Mouse (Mus musculus) megakaryocyte-erythroid progenitor cell, adult 5-6 weeks (primary cell): ENCODE measurements around the gene Naglu. TPM values are rescaled to one million over a fixed set of nuclear protein-coding genes. Genes with fewer than 3 reads are reported as not detected.

Experiments
- ATAC-seq: replicated peaks from 2 replicates; pipeline ENCODE4 v1.8.0; 2016; ENCODE audit warnings: mild to moderate bottlenecking, inconsistent platforms; ENCODE audit not compliant: severe bottlenecking, poor library complexity, low FRiP score, low TSS enrichment
- total RNA-seq, 2 experiments: library from RNA; stranded (forward) in 1 of 2; stranded (reverse) in 1 of 2; fragments of 200-1000, 215-1000 nt in 1 of 2; fragments of >200 nt in 1 of 2; fragmentation: Nextera tagmentation in 1 of 2; gene quantifications; 2 replicates each; pipeline ENCODE4 v1.2.3; 2014 to 2017

Gene Naglu
- total RNA-seq, 2 experiments from 2014 or later, result 1.5 to 3.1 TPM

DNA sequence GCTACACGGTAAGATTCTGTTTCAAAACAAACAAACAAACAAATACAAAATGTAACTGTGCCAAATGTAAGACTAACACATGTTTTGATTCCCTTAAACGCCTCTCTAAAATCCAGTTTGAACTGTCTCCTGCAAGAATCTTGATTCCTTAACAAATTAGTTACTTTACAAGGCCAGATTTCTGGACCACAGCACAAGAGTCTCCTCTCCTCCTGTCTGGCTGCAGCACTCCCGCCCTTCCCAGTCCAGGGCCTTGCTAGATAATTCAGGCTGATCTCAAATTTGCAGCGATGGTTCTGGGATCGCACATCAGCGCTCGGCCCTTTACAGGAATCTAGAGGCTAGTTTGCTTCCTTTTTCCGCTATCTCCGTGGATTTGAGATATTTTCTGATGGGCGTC is 11.8 kb downstream of the Naglu start:
- no peak for ATAC-seq

- ATAC-seq, result peak; percentile 62
Measured at GRCm38 (mm10) chr11:101082208-101083082, 12.6 kb downstream of the Naglu start, which contains the start of gene Coasy. Coasy (plus strand) TSS chr11:101082565.

- ATAC-seq, result no peak
Measured at GRCm38 (mm10) chr11:101083083-101083697, 13.4 kb downstream of the Naglu start.

DNA sequence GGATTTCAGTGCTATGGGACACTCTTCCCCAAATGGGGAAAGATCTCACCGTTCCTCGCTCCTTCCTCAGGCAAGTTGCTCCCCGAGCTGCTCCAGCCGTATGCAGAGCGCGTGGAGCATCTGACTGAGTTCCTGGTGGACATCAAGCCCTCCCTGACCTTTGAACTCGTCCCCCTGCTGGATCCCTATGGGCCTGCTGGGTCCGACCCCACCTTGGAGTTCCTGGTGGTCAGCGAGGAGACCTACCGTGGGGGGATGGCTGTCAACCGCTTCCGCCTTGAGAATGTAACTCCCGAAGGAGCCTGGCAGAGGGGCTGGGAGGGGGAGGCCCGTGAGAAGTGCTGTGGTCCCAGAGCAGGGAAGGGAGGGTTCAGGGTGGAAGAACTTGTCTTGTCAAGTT is 14.4 kb downstream of the Naglu start:
- no peak for ATAC-seq

- no peak for ATAC-seq
Measured at GRCm38 (mm10) chr11:101084811-101085210, 15.0 kb downstream of the Naglu start.

GRCm38 (mm10) chr11:101085617-101086322 is 16.0 kb downstream of the Naglu start:
- no peak for ATAC-seq

DNA sequence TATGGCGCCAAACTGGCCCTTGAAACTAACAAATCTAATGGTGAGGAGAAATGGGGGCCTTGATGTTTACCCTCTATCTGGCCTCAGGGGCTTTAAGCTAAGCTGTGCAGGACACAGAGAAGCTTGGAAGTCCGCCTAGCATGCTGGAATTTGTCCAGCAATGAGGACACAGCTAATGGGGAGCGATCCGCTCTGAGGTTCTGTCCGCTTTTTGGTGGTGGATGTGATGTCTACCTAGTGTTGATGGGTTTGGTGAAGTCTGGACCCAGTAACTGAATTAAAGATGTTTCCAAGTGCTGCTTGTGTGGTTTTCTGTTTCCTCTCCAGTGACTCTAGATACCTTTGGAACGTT is 16.5 kb downstream of the Naglu start:
- ATAC-seq, result no peak

DNA sequence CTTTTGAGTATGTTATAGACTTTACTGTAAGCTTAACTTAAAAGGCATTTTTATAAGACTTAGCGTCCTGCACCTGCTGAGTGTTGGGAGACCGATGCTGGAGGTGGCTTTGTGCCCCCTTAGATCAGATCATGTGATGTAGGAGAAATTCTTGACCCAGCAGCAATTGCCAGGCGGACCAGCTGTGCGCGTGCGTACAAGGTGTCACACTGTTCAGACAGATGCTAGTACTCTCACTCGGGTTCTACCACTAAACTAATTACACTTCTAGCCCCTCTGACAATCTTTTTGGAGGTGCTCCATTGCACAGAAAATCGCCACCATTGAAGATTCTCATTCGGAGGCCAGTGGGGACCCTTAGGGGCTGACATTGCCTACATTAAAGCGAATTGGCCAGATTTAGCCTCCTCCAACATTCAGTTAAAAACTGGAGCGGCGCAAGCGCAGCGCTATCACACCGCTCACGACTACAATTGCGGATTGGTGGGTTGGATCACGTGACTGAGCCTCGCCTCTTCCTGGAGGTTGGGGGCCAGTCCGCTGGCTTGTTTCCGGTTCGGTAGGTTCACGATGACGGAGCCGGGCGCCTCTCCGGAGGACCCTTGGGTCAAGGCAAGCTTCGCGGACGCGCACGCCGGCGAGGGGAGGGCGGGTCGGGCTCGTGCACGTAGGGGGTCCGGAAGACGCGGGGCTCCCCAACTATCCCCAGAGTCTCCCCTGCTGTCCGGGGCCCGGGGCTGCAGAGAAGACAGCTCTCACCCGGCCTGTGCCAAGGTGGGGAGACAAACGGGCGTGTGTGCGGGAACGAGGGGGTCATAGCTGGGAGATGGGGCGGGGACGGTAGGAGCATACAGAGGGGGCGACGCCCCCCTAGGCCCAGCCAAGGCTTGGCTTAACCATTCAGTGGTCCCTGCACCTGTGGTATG is 17.2 kb downstream of the Naglu start, which contains the start of gene Mlx:
Gene Mlx (plus strand): TSS at position 522 of the 926 bp plus-strand sequence.
- peak; percentile 72 for ATAC-seq

DNA sequence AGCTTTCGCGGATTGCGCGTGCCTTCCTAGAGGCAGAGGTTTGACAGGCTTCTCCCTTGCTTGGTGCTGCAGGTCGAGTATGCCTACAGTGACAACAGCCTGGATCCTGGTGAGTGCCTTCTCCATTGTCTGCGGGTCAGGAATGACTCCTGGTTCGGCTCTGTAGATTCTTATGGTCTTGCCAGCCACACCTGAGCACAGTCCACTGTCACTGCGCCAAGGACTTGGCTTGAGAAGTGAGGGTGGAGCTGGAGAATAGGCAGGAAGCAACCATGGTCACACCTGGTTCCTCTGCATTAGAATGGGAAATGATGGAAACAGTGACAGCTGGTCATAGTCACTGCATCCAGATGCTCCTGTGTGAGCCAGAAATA is 17.9 kb downstream of the Naglu start:
- peak; percentile 11; the same call in 1 of the 2 replicates for ATAC-seq

DNA sequence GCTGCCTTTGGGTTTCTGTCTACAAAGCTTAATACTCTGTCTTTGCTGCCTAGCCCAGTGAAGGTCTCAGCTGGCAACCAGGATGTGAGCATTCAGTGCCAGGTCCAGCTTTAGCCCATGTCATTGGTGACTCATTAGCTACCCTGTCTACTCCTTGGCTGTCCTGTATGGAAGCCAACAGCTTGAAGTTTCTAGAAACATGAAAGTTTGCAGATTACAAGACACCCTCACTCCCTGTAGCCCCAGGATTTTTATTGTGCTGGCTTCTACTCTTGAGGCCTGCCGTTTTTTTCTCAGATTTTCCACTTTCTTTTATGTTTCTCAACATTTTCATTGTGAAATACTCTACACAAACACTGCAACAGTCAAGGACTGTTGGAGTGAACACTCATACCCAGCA is 20.1 kb downstream of the Naglu start:
- ATAC-seq, result no peak

DNA sequence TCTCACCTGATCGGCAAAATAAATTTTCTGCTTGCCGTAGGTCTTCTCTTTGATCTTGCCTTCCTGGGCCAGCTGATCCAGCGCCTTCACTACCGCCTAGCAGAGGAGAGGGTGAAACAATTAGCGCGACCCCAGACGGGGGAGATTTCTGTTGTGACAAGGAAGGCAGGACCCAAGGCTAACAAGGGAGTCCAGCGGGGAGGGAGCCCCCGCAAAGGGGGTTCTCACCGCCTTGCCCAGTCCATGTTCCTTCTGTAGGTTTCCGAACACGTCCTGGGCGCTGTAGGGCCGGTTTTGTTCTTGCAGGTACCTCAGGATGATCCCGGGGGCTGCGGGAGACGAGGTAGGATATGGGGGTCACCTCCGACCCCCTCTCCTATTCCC is 25.1 kb downstream of the Naglu start:
- peak; percentile 16; the same call in 1 of the 2 replicates for ATAC-seq

DNA sequence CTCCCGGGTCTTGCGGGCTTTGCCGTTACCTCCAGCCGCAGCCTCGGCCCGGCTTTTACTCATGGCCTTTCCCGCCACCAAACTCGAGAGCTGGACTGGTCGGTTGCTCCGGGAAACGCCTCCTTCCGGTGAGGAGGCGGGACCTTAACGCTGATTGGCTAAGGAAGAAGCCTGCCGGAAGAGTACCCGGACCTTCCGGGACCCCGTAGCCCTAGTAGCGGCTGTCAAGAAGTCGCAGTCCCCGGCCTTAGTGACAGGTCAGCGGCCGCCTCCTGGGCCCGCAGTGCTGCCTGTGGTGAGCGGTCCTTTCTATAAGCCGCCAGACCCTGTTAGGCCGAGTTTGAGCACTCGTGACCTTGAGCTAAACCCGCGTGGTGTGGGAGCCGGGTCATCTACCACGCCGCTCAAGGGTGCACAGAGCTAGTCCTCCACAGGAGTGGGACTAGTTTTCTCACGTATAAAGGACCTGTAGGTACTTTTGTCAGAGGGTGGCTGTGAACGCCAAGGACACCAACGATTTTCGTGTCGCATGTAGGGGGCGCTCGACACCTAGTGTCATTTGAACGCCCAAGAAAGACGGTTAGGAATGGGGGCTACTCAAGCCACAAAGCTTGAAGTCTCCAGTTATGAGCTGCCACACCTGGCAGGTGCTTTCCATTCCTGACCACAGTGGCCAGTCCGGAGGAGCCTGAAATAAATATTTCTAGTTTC is 25.7 kb downstream of the Naglu start, which contains the start of gene Psmc3ip:
Gene Psmc3ip (minus strand): TSS at position 123 of the 711 bp plus-strand sequence.
- ATAC-seq, result peak; percentile 97

- ATAC-seq, result no peak
Measured at GRCm38 (mm10) chr11:101098231-101098630, 28.4 kb downstream of the Naglu start.

DNA sequence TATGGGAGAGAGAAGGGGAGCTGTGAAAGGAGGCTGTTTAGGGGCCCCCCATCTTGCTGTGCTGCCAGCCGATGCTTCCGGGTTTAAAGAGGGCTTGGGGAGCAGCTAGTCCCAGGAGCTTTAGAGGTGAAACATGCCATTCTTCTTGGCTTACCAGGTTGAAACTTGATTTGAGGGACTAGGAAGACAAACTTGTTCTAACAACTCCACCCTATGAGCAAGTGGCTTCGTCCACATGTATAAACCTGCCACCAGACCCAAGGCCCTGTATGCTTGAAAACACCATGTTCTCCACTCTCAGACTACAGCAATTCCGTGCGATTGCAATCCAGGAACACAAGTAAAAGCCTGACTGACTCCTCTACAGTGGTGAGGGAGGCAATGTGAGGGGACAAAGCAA is 33.2 kb downstream of the Naglu start:
- ATAC-seq, result no peak

GRCm38 (mm10) chr11:101109351-101109750 is 39.5 kb downstream of the Naglu start:
- ATAC-seq, result no peak

DNA sequence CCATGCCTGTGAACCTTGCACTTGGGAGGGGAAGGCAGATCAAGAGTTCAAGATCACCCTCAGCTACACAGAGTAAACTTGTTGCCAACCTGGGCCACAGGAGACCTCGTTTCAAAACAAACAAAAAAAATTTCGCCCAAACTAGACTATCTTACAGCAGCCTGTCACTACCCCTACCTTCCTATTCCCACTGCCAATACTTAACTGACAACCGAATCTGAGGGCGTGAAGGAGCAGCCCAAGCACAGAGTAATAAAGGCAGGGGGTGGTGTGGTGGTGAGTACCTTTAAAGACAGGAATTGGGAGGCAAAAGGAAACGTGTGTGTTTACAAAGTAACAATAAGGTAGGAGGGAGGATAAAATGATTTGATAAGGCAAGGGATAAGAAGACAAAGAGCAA is 40.9 kb downstream of the Naglu start:
- ATAC-seq, result no peak

DNA sequence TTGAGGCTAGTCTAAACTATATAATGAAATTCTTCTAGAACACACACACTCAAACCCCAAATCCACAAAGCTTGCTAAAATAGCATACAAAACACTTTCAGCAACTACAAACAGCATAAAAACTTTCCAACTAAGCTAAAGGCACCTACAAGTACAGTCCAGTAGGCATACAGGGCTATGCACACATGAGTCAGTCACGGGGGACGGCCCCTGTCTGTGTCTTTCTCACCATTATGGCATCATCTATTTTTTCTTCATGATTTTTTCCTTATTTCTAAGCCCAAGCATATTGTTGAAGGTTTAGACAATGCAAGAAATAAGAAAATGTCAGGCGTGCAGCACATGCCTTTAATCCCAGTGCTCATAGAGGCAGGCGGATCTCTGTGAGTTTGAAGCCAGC is 41.4 kb downstream of the Naglu start:
- no peak for ATAC-seq

- no peak for ATAC-seq
Measured at GRCm38 (mm10) chr11:101112186-101112585, 42.4 kb downstream of the Naglu start.

- no peak for ATAC-seq
Measured at GRCm38 (mm10) chr11:101115564-101115963, 45.8 kb downstream of the Naglu start.
